Comparison of ENCODE assay signal across 18 mouse cellular contexts in genomic region chr9:67930629-67931028, GRCm38 (mm10).
DNase-seq lines count a peak whose midpoint lies in the region; ATAC-seq lines count a peak whose summit lies in the region.
"Had no signal": no experiment of that assay in that cellular context is flagged by ENCODE, and none has a peak within 500 bp of the region (broad histone marks: within the 10 kb centered on the region; RNA-seq: fewer than 3 reads in every experiment).

No protein-coding gene starts in this region.

- no peaks in the 10 kb centered on the region for H3K27me3 ChIP-seq in intestine, embryonic 16.5 days (replicated peaks; ENCODE audit: control insufficient read depth, insufficient read depth, low read length)
- H3K27me3 ChIP-seq: hindbrain, embryonic 13.5 days; limb, embryonic 15.5 days; midbrain, embryonic 15.5 days; Patski had no signal

- H3K27ac ChIP-seq in intestine, embryonic 16.5 days (ENCODE audit: low read length): no peak overlapping the region
- H3K27ac ChIP-seq: heart, adult 2 months; hindbrain, embryonic 13.5 days; limb, embryonic 15.5 days; midbrain, embryonic 15.5 days had no signal

- ATAC-seq in intestine, embryonic 16.5 days: peak; percentile 87
- ATAC-seq: midbrain, embryonic 15.5 days; Patski had no signal

- no peak overlapping the region for H3K4me3 ChIP-seq in intestine, embryonic 16.5 days (ENCODE audit: low read length)
- H3K4me3 ChIP-seq: erythroblast, embryonic 14.5 days; heart, adult 2 months; hindbrain, embryonic 13.5 days; limb, embryonic 15.5 days; midbrain, embryonic 15.5 days had no signal

- DNase-seq in kidney, postnatal 14 days: peak; percentile 7
- no peak for DNase-seq in kidney, adult 18-20 months
- peak; percentile 6 for DNase-seq in R1 (ENCODE audit: low read depth, low spot score)
- DNase-seq in lung, postnatal 25 days (ENCODE audit: low spot score): peak; percentile 19
- no peak for DNase-seq in spleen, adult 12 weeks (ENCODE audit: low spot score)
- DNase-seq in cerebellum, postnatal 4 days (ENCODE audit: low spot score in 2 of 2): no peak
- no peak for DNase-seq in right cerebral cortex, postnatal 10 days (ENCODE audit: low spot score in 2 of 2)
- DNase-seq: adrenal gland, adult 2 months; cerebellum, adult 2 months; embryo, embryonic 11 days; heart, adult 2 months; right cerebral cortex, postnatal 25 days had no signal

- H3K4me1 ChIP-seq in intestine, embryonic 16.5 days (ENCODE audit: control insufficient read depth, insufficient read depth, low read length): no peaks in the 10 kb centered on the region
- H3K4me1 ChIP-seq: hindbrain, embryonic 13.5 days; limb, embryonic 15.5 days; midbrain, embryonic 15.5 days had no signal

- H3K9me3 ChIP-seq in intestine, embryonic 16.5 days (ENCODE audit: control insufficient read depth, low read length): no peaks in the 10 kb centered on the region
- H3K9me3 ChIP-seq: hindbrain, embryonic 13.5 days; limb, embryonic 15.5 days; midbrain, embryonic 15.5 days had no signal

- H3K36me3 ChIP-seq in intestine, embryonic 16.5 days (ENCODE audit: control insufficient read depth, insufficient read depth, low read length): no peaks in the 10 kb centered on the region

- 51% methylated on average over 7 of the region's 7 CpGs for WGBS in intestine, embryonic 16.5 days

- H3K4me2 ChIP-seq in intestine, embryonic 16.5 days (ENCODE audit: low read depth, low read length): no peak overlapping the region
- H3K4me2 ChIP-seq: hindbrain, embryonic 13.5 days; limb, embryonic 15.5 days; midbrain, embryonic 15.5 days had no signal

- H3K9ac ChIP-seq in intestine, embryonic 16.5 days (ENCODE audit: low read depth, low read length): no peak overlapping the region
- H3K9ac ChIP-seq: hindbrain, embryonic 13.5 days; limb, embryonic 15.5 days; midbrain, embryonic 15.5 days had no signal

Comparison
In these comparisons a context has a peak if more than half of its experiments do, and no peak if none do; other contexts are left out.
1. DNase-seq: peak in kidney, postnatal 14 days (single experiment), R1 (single experiment) and lung, postnatal 25 days (single experiment); none in kidney, adult 18-20 months (single experiment), spleen, adult 12 weeks (single experiment), cerebellum, postnatal 4 days (0 of 2) and right cerebral cortex, postnatal 10 days (0 of 2).